Mouse (Mus musculus): ENCODE data around the gene Mettl25. TPM values are rescaled to one million over a fixed set of nuclear protein-coding genes. Genes with fewer than 3 reads are reported as not detected.

Mettl25 gene
- 8.5 and 10.4 TPM in 2 replicates for polyA plus RNA-seq (2021; fragmentation: Nextera tagmentation)
- long read RNA-seq, experiment 1, transcript Mettl25-201 (12 exons, 2,033 nt), result major isoform, 11 of 44 reads
- long read RNA-seq, experiment 1, partial matches to known transcripts, result 0 of 44 reads
- long read RNA-seq, experiment 1, other reads (novel, unspliced or antisense), result 32 of 44 reads
- long read RNA-seq, experiment 2, partial matches to known transcripts, result 3 of 17 reads
- long read RNA-seq, experiment 2, other reads (novel, unspliced or antisense), result 11 of 17 reads

GRCm38 (mm10) chr10:105840928-105841888, at the start of gene Mettl25, which contains the start of gene Ccdc59:
Gene Mettl25, minus strand, starts transcription at chr10:105841380.
Gene Ccdc59, plus strand, starts transcription at chr10:105841067.

Other genes starting within 250 kb of the Mettl25 start
- 47.8 and 51.3 TPM in 2 replicates for gene Ccdc59, start 313 bp downstream of the Mettl25 start, polyA plus RNA-seq (2021; fragmentation: Nextera tagmentation)